Mouse (Mus musculus): ENCODE results near the gene Opcml. TPM values are rescaled to one million over a fixed set of nuclear protein-coding genes. Genes with fewer than 3 reads are reported as not detected.

Gene Opcml
- polyA plus RNA-seq, 1 experiment from 2014 or later: 0.97 TPM

DNA sequence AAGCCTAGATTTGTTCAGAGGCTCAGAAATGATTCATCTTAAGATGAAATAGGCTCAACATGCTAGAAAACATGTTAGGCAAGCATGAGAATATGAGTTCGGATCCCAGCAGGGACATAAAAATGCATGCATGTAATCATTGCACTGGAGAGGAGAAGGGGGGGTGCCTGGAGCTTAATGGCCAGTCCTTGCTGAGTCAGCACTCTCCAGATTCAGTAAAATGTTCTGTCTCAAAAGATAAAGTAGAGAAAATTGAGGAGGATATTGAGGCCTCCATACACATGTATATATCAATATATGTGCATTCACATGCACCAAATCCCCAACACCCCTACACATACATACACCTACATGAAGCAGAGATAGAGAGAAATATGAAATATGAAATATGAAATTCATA lies 889.7 kb downstream of the Opcml start:
- TF ChIP-seq CTCF (IDR thresholded peaks at IDR 0.05; ENCODE audit: low read depth): no peak
- Histone ChIP-seq H3K9me3 (replicated peaks; ENCODE audit: low read length) (no peaks in the 10 kb centered on the region), H3K27ac (no peak overlapping the region), H3K4me1 (replicated peaks; ENCODE audit: insufficient read depth, low read length) (no peaks in the 10 kb centered on the region), H3K4me3 (replicated peaks; ENCODE audit: low read depth, low read length) (no peak overlapping the region), H3K9ac (ENCODE audit: low read depth, low read length) (no peak overlapping the region), H3K4me2 (ENCODE audit: low read length) (no peak overlapping the region), H3K36me3 (ENCODE audit: insufficient read depth, low read length) (no peaks in the 10 kb centered on the region), H3K27me3 (ENCODE audit: insufficient read depth, low read length) (no peaks in the 10 kb centered on the region)
- no peak for ATAC-seq (replicated peaks; ENCODE audit: low FRiP score, low read depth)
- no peak for DNase-seq (ENCODE audit: low spot score)
- 82% methylated on average over 1 of the region's 1 CpGs for WGBS

DNA sequence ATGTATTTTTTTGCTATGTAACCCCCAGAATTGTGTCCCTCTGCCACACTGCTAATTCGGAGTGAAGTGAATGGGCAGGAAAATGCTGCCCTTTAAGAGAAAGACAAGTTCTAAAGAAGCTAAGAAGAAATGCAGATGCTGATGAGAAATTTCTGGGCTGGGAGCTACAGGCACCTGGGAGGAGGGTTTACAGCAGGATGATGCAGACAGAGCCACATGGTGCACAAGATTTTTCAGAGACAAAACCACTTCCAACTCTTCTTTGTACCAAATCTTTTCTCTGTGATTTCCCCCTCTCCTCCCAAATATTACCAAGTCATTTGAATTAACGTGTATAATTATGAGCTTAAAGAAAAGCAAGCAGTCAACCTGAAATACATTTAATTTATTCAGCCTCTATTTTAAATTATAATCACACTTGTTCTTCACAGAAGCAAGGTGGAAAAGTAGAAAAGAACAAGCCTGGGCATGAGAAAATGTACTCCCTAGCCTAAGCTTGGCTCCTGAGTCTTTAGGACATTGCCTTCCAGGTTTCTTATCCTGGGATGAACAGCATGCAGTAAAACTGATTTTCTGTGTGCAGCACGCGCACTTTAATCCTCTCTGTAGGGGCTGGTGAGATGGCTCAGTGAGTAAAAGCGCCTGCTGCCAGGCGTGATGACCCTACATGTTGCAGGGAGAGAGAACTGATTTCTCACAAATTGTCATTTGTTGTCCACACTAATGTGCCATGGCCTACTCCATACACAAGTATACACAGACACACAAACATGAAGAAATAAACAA lies 890.9 kb downstream of the Opcml start:
- no peak overlapping the region for H3K4me3 ChIP-seq (replicated peaks; ENCODE audit: low read depth, low read length)
- H3K4me2 ChIP-seq (ENCODE audit: low read length): no peak overlapping the region
- no peak overlapping the region for H3K27ac ChIP-seq
- no peaks in the 10 kb centered on the region for H3K36me3 ChIP-seq (ENCODE audit: insufficient read depth, low read length)
- no peak for TF ChIP-seq CTCF (IDR thresholded peaks at IDR 0.05; ENCODE audit: low read depth)
- H3K4me1 ChIP-seq (replicated peaks; ENCODE audit: insufficient read depth, low read length): no peaks in the 10 kb centered on the region
- WGBS: 81% methylated on average over 6 of the region's 6 CpGs
- H3K9me3 ChIP-seq (replicated peaks; ENCODE audit: low read length): no peaks in the 10 kb centered on the region
- H3K9ac ChIP-seq (ENCODE audit: low read depth, low read length): no peak overlapping the region
- no peaks in the 10 kb centered on the region for H3K27me3 ChIP-seq (ENCODE audit: insufficient read depth, low read length)
- ATAC-seq (replicated peaks; ENCODE audit: low FRiP score, low read depth): no peak
- no peak for DNase-seq (ENCODE audit: low spot score)

DNA sequence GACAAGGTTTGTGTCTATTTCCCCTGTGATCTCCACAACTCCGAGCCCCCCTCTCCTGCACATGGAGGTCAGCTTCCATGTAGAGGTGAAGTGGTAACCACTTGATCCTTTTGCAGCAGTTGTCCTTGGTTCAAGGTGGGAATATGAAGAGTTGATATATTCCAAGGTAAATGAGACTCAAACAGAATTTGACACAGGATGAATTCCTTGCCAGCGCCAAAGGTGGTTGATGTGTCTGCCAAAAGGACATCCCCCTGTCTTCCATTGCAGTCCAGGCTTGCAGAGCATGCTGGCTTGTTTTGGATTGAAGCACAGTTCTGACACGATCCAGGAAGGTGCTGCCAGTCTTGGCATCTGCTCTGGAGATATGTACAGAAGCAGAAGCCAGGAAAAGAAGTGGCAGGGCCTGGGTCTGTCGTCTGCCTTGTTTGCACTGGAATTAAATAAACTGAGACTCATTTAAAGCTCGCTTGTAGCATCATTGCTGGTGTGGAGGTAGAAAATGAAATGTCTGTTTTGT lies 893.4 kb downstream of the Opcml start:
- no peak overlapping the region for H3K4me2 ChIP-seq (ENCODE audit: low read length)
- TF ChIP-seq CTCF (IDR thresholded peaks at IDR 0.05; ENCODE audit: low read depth): no peak
- no peaks in the 10 kb centered on the region for H3K9me3 ChIP-seq (replicated peaks; ENCODE audit: low read length)
- 76% methylated on average over 5 of the region's 5 CpGs for WGBS
- ATAC-seq (replicated peaks; ENCODE audit: low FRiP score, low read depth) (no peak), DNase-seq (ENCODE audit: low spot score) (no peak)
- no peaks in the 10 kb centered on the region for H3K4me1 ChIP-seq (replicated peaks; ENCODE audit: insufficient read depth, low read length)
- H3K27me3 ChIP-seq (ENCODE audit: insufficient read depth, low read length): no peaks in the 10 kb centered on the region
- no peak overlapping the region for H3K4me3 ChIP-seq (replicated peaks; ENCODE audit: low read depth, low read length)
- H3K9ac ChIP-seq (ENCODE audit: low read depth, low read length): no peak overlapping the region
- H3K27ac ChIP-seq: no peak overlapping the region
- no peaks in the 10 kb centered on the region for H3K36me3 ChIP-seq (ENCODE audit: insufficient read depth, low read length)

DNA sequence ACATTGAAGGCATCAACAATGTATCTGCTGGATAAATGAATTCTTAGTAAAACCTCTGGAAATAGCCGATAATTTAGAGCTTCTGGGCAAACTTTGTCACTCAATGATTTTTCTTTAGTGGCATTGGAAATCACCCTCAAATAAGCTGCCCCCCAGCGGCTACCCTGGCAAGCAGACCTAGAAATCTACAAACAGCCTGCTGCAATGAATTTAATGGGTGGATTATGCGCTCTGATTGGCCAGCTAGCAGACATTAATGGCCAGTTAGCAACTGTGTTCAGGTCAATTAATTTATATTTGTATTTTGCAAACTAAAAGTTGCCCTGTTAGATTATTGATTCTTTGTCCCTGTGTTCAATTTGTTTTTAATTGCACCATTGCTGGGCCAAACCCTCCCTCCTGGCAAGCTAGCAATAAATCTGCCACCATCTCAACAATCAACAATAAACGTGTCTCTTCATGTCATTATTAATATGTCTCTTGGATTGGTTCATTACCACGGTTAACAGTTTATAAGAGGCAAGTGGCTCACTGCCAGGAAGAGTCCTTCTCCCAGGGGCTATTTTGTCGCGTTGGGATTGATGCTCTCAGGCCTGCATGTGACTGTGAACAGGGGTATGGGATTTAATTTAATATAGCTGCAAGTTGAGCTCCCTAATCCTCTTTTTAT lies 896.5 kb downstream of the Opcml start:
- DNase-seq (ENCODE audit: low spot score) (no peak), ATAC-seq (replicated peaks; ENCODE audit: low FRiP score, low read depth) (no peak)
- no peak for TF ChIP-seq CTCF (IDR thresholded peaks at IDR 0.05; ENCODE audit: low read depth)
- Histone ChIP-seq H3K27ac (no peak overlapping the region), H3K4me3 (replicated peaks; ENCODE audit: low read depth, low read length) (no peak overlapping the region), H3K27me3 (ENCODE audit: insufficient read depth, low read length) (no peaks in the 10 kb centered on the region), H3K4me2 (ENCODE audit: low read length) (no peak overlapping the region), H3K9ac (ENCODE audit: low read depth, low read length) (no peak overlapping the region), H3K4me1 (replicated peaks; ENCODE audit: insufficient read depth, low read length) (no peaks in the 10 kb centered on the region), H3K36me3 (ENCODE audit: insufficient read depth, low read length) (no peaks in the 10 kb centered on the region), H3K9me3 (replicated peaks; ENCODE audit: low read length) (no peaks in the 10 kb centered on the region)
- WGBS: 57% methylated on average over 7 of the region's 7 CpGs

DNA sequence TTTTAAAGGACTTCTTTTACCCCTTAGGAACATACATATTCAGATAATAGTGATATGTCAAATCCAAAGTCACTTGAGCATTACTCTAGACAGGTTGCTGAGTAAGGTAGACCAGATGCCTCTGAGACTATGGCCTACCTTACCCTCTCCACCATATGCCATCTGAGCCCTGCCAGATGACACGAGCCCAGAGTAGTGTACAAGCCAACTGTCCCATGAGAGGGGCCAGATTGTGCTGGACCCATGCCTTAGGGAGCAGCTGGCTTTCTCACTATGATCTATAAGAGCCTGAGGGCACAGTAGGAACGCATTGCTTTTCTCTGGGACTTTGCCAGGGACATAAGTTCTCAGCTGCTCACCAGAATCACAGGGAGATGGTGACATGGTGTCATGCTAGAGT lies 899.6 kb downstream of the Opcml start:
- H3K4me1 ChIP-seq (replicated peaks; ENCODE audit: insufficient read depth, low read length): no peaks in the 10 kb centered on the region
- WGBS: 77% methylated on average over 2 of the region's 2 CpGs
- ATAC-seq (replicated peaks; ENCODE audit: low FRiP score, low read depth) (no peak), DNase-seq (ENCODE audit: low spot score) (no peak)
- no peak overlapping the region for H3K27ac ChIP-seq
- no peaks in the 10 kb centered on the region for H3K36me3 ChIP-seq (ENCODE audit: insufficient read depth, low read length)
- H3K9me3 ChIP-seq (replicated peaks; ENCODE audit: low read length): no peaks in the 10 kb centered on the region
- H3K4me2 ChIP-seq (ENCODE audit: low read length): no peak overlapping the region
- H3K27me3 ChIP-seq (ENCODE audit: insufficient read depth, low read length): no peaks in the 10 kb centered on the region
- no peak overlapping the region for H3K4me3 ChIP-seq (replicated peaks; ENCODE audit: low read depth, low read length)
- no peak overlapping the region for H3K9ac ChIP-seq (ENCODE audit: low read depth, low read length)
- no peak for TF ChIP-seq CTCF (IDR thresholded peaks at IDR 0.05; ENCODE audit: low read depth)

DNA sequence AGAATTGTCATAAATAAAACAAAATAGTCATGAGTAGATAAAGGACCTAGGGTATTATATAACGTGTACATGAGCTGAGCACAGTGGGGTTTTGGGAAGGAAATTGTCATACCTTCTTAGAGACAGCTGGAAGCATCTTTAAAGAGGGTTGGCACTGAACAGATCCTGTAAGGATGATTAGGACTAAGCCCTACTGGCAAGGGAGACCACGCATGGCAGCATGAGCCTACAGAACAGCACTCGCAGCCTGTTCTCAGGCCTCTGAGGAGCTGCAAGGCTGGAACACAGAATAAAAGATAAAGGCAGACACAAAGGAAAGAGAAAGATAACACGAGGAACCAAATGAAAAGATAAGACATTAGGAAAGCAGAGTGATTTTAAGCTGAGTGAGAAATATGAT lies 915.2 kb downstream of the Opcml start:
- H3K4me3 ChIP-seq (replicated peaks; ENCODE audit: low read depth, low read length): no peak overlapping the region
- ATAC-seq (replicated peaks; ENCODE audit: low FRiP score, low read depth): no peak
- no peak overlapping the region for H3K9ac ChIP-seq (ENCODE audit: low read depth, low read length)
- no peak for DNase-seq (ENCODE audit: low spot score)
- no peaks in the 10 kb centered on the region for H3K36me3 ChIP-seq (ENCODE audit: insufficient read depth, low read length)
- no peaks in the 10 kb centered on the region for H3K9me3 ChIP-seq (replicated peaks; ENCODE audit: low read length)
- H3K4me1 ChIP-seq (replicated peaks; ENCODE audit: insufficient read depth, low read length): no peaks in the 10 kb centered on the region
- no peak for TF ChIP-seq CTCF (IDR thresholded peaks at IDR 0.05; ENCODE audit: low read depth)
- no peak overlapping the region for H3K27ac ChIP-seq
- no peaks in the 10 kb centered on the region for H3K27me3 ChIP-seq (ENCODE audit: insufficient read depth, low read length)
- no peak overlapping the region for H3K4me2 ChIP-seq (ENCODE audit: low read length)
- 85% methylated on average over 4 of the region's 4 CpGs for WGBS

All from kidney, postnatal 0 days (tissue).